ENCODE assay signal across 8 mouse cellular contexts in the genomic region with DNA sequence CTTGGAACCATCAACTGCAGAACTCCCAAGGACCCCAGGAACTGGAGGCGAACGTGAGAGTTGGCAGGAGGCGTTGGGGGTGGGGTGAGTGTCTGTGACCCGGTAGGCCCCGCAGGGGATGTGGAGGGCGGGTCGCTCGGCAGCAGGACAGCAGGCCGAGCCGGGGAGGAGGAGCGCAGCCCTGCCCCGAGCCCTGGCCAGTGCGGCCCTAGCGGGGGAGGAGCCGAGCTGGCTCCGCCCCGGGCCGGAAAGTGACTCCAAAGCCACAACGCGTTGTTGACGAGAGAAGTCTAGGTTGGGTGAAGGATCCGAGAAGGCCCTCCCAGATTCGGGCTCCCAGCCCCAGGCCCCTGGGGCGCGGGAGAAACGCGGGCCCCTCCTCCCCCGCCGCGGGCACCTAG. TPM values are rescaled to one million over a fixed set of nuclear protein-coding genes. Genes with fewer than 3 reads are reported as not detected.
DNase-seq lines count a peak whose midpoint lies in the region; ATAC-seq and TF ChIP-seq lines count a peak whose summit lies in the region.

Gene Khnyn, plus strand, starts transcription at position 235 of the 401 bp plus-strand sequence.

- peak within 1 kb of the TSS; percentile 85 for H3K9ac ChIP-seq in hindbrain, embryonic 12.5 days

- no peaks in the 10 kb centered on the region for H3K27me3 ChIP-seq in Patski
- no peaks in the 10 kb centered on the region for H3K27me3 ChIP-seq in hindbrain, embryonic 12.5 days

- peak; percentile 95 for ATAC-seq in Patski
- ATAC-seq in hindbrain, embryonic 12.5 days (ENCODE audit: low FRiP score), result peak; percentile 93

- H3K9me3 ChIP-seq in hindbrain, embryonic 12.5 days (replicated peaks), result no peaks in the 10 kb centered on the region

- peak within 1 kb of the TSS; percentile 80 for H3K4me3 ChIP-seq in hindbrain, embryonic 12.5 days

- H3K27ac ChIP-seq in hindbrain, embryonic 12.5 days, result peak within 1 kb of the TSS; percentile 80

- peaks cover 27% of the 10 kb centered on the region for H3K4me1 ChIP-seq in hindbrain, embryonic 12.5 days

- in situ Hi-C loops in Patski (cut with MboI; ENCODE audit: low pct_unique_long_range_greater_than_20kb), result no loop called here

- POLR2A ChIA-PET in Patski (lab: Charles Lee), result interaction anchor here (0.8 to 1.2 kb wide), 2 partner anchors 15 to 23 kb away, joined by 3 to 5 read pairs; no protein-coding TSS in a partner anchor

- no peak for DNase-seq in Patski (ENCODE audit: low read depth, low spot score)
- peak; percentile 95 to 97 for DNase-seq in cerebellum, postnatal 14 days
- DNase-seq in frontal cortex, postnatal 14 days (ENCODE audit: low spot score in 2 of 2), result peak; percentile 69
- peak; percentile 76 to 82 for DNase-seq in layer of hippocampus, postnatal 14 days (ENCODE audit: low spot score in 2 of 2)
- DNase-seq in lung, postnatal 10 days, result peak; percentile 96
- DNase-seq in ovary, postnatal 14 days (ENCODE audit: low spot score), result peak; percentile 89
- DNase-seq in thymus, postnatal 14 days, result peak; percentile 75

- CTCF ChIA-PET in Patski (lab: Charles Lee), result interaction anchor here (1.2 to 1.7 kb wide), 2 partner anchors 11 to 33 kb away, joined by 4 read pairs; no protein-coding TSS in a partner anchor

- WGBS in hindbrain, embryonic 12.5 days, result under 1% methylated on average over 24 of the region's 30 CpGs

- no peak for TF ChIP-seq CTCF in Patski (IDR thresholded peaks at IDR 0.05)

- H3K36me3 ChIP-seq in hindbrain, embryonic 12.5 days, result peaks cover 30% of the 10 kb centered on the region

- peak within 1 kb of the TSS; percentile 77 for H3K4me2 ChIP-seq in hindbrain, embryonic 12.5 days (replicated peaks)

RNA-seq across cellular contexts. Expression of gene Khnyn, which starts in this region (rescaled TPM):
- polyA plus RNA-seq in Patski (2021), result 16.2 TPM
- polyA plus RNA-seq in hindbrain, embryonic 12.5 days (2016; fragmentation: Nextera tagmentation; extraction: Ambion mirVana), result 22.4 and 23.5 TPM in 2 replicates
- 10 to 100 TPM; 11.5 to 11.9 TPM for total RNA-seq in layer of hippocampus, postnatal 14 days (2021)
